Mouse (Mus musculus) splenic B cell, adult 2 months (primary cell): Measurements from ENCODE around the gene Rfc2.

Experiments
- DNase-seq: peaks from one replicate; pipeline ENCODE4 v3.0.0-alpha.2; 2011; ENCODE audit warnings: low read depth, low spot score
- H3K27me3 ChIP-seq: 2 replicates; pipeline ENCODE4 v1.6.1; 2012; ENCODE audit warnings: mild to moderate bottlenecking, low read length, moderate library complexity, mixed read lengths; ENCODE audit not compliant: control insufficient read depth, poor library complexity, insufficient read depth, severe bottlenecking
- H3K36me3 ChIP-seq: 2 replicates; pipeline ENCODE4 v1.6.1; 2012; ENCODE audit warnings: mild to moderate bottlenecking, low read length, moderate library complexity, mixed read lengths; ENCODE audit not compliant: control insufficient read depth, poor library complexity, insufficient read depth, severe bottlenecking

Rfc2 gene

DNA sequence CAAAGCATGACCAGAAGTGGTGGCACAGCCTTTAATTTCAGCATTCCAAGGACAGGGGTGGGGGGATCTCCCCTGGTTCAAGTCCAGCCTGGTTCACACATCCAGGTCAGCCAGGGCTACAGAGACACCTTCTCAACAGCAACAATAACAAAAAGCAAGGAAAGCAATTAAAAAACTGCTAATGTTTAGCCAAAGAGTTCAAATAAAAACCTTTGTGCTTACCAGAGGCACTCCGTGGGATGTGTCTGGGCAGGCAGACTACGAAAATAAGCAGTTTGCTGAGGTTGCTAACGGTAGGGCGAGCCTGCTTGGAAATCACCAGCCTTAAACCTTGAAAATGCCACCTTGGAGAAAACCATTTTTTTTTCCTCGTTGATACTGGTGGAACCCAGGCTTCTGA lies at the start of gene Rfc2:
TSS of gene Rfc2 (plus strand) at position 221 of the 400 bp plus-strand sequence.
- H3K27me3 ChIP-seq, result no peaks in the 10 kb centered on the region
- DNase-seq, result no peak
- H3K36me3 ChIP-seq, result no peaks in the 10 kb centered on the region

DNA sequence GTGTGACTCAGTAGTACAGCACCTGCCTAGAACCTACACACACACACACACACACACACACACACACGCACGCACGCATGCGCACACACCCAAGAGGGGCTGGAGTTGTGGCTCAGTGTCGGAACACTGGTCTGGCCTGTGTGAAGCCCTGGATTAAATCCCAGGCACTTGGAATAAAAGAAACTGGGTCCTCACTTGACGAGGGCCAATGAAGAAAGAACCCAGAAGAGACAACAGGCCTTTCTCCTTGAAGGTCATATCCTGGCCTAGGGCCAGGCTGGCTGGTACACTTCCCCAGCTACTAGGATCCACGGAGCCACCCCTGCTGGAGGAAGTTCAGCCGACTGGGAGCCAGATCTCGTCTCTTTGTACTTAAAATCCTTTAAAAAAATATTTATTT lies 49.6 kb upstream of the Rfc2 start:
- Histone ChIP-seq H3K27me3 (no peaks in the 10 kb centered on the region), H3K36me3 (no peaks in the 10 kb centered on the region)
- DNase-seq, result no peak

DNA sequence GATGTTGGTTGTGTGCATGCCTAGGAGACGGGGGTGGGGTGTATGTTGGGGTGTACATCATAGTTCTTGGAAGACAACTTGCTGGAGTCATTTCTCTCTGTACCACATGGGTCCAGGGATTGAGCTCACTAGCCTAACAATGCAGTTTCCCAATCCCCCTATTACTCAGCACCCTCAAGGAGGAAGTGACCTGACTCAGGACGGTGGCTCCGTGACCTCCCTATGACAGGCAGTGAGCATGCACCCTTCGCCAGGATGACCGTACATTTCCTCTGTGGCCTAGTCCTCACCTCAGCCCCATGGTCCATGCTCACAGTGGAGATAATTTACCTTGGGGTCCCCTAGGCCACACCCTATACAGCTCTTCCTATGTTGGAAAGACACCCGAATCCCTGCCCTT lies 48.7 kb upstream of the Rfc2 start:
- no peak for DNase-seq
- no peaks in the 10 kb centered on the region for H3K27me3 ChIP-seq
- H3K36me3 ChIP-seq, result no peaks in the 10 kb centered on the region

DNA sequence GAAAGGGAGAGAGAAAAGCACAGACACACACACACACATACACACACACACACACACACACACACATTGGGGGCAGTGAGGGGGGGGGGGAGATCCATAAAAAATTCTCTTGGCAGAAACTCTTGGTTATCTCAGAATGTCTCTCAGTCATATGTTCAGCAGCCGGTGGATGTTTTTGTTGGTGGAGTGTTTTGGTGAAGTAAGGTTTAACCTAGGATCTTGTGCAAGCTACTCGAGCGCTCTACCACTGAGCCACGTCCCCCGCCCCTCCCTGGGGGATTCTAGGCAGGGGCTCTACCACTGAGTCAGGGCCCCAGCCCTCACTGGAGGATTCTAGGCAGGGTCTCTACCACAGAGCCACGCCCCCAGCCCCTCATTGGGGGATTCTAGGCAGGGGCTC lies 45.1 kb upstream of the Rfc2 start:
- DNase-seq, result no peak
- H3K27me3 ChIP-seq, result no peaks in the 10 kb centered on the region

DNA sequence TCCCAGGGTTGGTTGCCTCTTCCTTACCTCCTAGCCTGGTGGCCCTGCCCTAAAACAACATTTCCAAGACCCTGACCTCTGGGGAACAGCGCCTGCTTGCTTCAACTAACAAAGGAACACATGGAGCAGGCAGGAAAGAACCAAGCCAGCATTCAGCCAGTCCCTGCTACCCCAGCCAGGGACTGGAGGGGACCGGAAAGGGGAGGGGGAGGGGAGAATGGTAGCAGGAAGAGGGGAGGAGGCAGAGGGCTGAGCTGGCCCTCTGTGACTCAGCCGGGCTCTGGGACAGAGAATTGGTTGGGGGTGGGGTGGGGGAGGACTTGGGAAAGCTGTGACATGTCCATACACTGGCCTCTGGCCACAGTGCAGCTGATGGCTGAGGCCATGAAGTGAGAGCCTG lies 41.3 kb upstream of the Rfc2 start:
- no peak for DNase-seq
- H3K27me3 ChIP-seq, result no peaks in the 10 kb centered on the region
- H3K36me3 ChIP-seq, result no peaks in the 10 kb centered on the region

More for the DNA sequence above, 45.1 kb upstream of the Rfc2 start:
- H3K36me3 ChIP-seq, result no peaks in the 10 kb centered on the region

DNA sequence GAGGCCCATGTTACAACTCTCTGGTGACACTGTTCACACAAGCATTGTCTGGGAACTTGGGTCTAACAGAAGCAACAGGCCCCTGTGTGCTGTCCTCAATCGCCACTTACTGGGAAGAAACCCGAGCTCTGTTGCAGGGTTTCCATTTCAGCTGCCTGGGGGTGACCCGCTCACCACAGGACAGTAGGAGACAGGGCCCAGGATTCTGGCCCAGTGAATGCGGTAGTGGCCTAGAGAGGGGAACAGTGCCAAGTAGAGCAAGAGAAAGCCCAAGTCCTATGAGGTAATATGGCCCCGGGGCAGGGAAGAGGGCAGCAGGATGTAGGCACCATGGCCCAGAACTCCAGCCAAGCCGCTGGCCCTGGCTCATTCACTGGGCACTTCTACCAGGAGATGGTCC lies 40.3 kb upstream of the Rfc2 start:
- no peaks in the 10 kb centered on the region for H3K36me3 ChIP-seq
- no peak for DNase-seq
- no peaks in the 10 kb centered on the region for H3K27me3 ChIP-seq

DNA sequence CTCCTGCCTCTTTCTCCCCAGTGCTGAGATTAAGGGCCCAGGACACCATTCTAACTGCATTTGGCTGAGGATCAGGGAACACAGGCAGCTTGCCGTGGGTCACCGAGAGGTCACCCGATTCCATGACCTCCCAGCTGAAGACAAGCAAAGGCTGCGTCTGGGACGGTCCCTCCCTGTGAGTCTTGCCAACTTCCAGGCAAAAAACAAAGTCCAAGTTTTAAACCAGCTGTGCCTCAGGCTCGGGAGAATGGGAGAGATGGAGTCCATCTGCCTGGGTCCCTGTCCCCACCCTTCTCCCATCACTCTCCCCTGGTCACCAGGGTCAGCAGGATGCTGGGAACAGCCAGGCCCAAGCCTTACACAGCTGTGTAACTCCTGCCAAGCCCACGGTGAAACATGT lies 39.5 kb upstream of the Rfc2 start:
- no peaks in the 10 kb centered on the region for H3K36me3 ChIP-seq
- no peaks in the 10 kb centered on the region for H3K27me3 ChIP-seq
- no peak for DNase-seq

DNA sequence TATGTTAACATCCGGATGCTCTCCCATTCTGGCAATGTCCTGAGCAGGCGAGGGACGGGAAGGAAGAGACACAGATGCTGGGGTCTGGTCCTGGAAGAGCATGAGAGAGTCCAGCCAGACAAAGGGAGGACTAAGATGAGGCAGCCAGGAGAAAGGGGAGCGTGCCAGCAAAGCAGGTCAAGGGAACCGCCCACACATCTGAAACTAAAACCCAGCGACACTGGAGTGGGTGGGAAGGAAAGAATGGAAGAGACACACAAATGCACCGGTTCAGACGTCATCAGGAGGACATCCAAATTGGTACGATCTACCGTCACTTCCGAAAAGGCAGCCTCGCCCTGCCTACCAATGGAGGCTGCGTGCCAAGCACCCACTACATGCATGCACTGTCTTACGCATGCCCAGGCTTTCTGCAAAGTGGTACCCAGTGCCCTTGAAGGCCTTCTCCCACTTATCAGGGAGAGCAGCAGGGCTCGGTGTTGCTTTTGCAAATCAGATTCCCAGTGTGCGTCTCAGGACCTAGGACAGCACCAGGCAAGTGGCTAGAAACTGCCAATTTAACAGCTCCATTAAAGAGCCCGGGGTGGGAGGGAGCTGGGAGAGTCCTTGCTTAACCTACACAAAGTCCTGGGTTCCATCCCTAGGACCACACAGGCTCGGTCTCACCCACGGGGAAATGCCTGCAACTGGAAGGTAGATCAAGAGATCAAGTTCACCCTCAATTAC lies 36.5 kb upstream of the Rfc2 start:
- DNase-seq, result no peak
- Histone ChIP-seq H3K27me3 (no peaks in the 10 kb centered on the region), H3K36me3 (no peaks in the 10 kb centered on the region)

DNA sequence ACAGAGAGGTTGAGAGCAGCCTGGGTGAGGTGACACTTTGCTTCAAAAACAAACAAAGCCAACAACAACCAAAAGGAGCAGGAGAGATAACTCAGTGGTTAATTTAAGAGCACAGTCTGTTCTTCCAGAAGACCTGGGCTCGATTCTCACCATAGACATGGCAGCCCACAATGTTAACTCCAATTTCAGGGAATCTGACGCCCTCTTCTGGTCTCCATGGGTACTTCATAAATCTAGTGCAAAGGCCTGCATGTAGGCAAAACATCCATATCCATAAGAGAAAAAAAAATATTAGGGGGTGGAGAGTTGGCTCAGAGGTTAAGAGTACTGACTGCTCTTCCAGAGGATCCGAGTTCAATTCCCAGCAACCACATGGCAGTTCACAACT lies 35.9 kb upstream of the Rfc2 start:
- no peaks in the 10 kb centered on the region for H3K27me3 ChIP-seq
- DNase-seq, result peak; percentile 49
- H3K36me3 ChIP-seq, result no peaks in the 10 kb centered on the region

DNA sequence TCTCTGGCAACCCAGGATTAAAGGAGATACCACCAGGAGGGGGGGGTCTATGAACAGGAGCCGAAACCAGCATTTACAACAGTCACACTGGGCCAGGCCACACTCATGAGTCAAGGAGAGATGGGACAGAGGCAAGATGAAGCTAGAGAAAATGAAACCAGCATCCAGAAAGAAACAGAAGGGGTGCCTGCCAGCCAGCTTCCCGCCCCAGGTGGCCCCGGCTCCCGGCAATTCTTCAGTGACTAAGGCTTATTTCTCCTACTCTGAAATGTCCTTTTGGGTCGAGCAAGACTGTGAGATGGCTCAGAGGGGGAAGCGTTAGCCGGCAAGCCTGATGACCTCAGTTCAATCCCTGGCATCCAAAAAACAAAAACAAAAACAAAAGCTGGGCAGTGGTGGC lies 34.4 kb upstream of the Rfc2 start:
- no peaks in the 10 kb centered on the region for H3K36me3 ChIP-seq
- H3K27me3 ChIP-seq, result no peaks in the 10 kb centered on the region
- DNase-seq, result no peak

DNA sequence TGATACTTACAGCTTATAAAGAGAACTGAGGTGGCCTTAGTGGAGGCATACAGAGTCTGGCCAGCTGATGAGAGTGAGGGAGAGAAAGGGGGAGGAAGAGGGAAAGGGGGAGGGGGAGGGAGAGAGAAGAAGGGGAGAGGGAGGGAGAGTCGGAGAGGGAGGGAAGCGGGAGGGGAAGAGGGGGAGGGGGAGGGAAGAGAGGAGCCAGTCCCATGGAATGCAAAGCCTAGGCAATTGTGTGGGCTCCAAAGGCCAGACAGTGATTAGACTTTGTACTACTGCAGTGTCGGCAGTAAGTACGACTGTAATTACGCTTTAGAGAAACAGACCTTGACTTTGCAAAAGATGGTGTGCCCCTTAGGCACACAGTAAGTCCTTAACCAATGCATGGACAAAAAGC lies 32.9 kb upstream of the Rfc2 start:
- H3K36me3 ChIP-seq, result no peaks in the 10 kb centered on the region
- DNase-seq, result no peak
- no peaks in the 10 kb centered on the region for H3K27me3 ChIP-seq

DNA sequence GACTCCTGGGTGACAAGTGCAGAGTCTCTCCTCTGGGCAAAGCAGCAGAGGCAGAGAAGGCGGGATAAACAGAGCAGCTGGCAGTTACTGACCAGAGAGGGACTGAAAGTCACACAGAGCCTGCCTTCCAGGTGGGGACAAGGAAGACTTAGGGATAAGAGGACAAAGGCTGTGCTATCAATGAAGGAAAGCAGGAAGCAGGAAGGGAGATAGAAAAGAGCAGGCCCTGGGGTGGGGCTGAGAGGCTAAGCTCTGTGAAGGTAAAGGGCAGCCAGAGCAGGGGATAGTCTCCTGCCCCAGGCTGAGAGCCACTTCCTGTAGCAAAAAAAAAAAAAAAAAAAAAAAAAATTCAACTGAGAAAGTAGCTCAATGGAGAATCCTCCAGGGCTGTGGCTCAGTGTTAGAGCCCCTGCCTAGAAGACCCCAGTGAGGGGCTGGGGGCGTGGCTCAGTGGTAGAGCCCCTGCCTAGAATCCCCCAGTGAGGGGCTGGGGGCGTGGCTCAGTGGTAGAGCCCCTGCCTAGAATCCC lies 31.5 kb upstream of the Rfc2 start:
- Histone ChIP-seq H3K27me3 (no peaks in the 10 kb centered on the region), H3K36me3 (no peaks in the 10 kb centered on the region)
- DNase-seq, result no peak

DNA sequence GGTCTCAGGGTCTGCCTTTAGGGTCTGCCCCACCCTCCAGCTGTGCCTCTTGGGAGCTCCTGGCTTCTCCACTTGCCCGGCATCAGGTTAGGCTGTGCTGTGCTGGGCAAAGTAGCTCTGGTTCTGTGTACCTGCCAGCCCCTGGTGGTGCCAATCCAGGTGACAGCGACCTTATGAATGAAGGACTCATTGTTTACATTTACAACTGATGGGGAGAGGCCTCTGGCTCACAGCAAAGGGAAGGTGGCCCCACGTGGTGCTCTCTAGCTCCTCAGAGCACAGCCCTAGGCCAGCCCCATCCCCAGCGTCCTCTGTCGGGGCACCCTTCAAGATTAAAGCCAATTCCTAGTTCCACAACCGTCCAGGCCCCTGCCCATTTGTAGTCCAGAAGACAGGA lies 30.3 kb upstream of the Rfc2 start:
- H3K27me3 ChIP-seq, result no peaks in the 10 kb centered on the region
- DNase-seq, result peak; percentile 32
- no peaks in the 10 kb centered on the region for H3K36me3 ChIP-seq

DNA sequence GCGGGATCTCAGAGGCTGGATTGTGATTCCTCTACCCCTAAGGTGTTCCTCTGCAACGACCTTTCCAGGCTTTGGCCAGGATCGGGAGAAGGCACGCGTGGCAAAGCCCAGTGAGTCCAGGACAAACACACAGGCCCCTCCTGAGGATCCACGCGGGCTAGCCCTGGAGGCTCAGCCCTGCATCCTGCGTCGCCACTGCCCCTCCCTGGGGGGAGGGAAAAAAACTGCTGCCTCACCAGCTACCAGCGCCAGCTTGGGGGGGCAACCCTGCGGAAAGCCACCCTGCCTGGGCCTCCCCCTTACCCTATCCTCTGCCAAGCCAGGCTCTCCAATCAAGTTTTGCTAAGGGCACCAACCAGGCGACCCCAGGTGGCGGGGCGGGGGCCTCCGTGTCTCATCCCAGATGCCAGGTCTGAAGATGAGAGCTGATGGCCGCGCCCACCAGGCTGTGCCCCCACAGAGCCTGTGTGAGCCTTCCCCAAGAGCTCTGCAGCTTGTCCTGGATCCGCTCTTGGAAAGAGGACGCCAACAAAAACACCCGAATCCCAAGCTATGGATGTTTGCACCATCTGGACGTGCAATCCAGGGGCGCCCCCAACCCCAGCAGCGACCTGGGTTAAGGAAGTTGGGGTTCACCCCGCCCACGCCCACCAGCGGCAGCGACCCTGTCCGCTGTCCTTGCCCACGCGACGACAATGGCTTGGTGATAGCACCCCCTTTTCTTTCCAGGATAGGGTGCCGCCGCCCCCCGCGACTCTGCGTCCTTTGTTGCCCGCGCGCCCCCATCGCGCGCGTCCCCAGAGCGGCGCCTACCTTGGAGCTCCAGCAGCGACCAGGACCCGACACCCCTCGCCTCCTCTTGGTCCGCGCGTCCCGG lies 29.7 kb upstream of the Rfc2 start:
- peak; percentile 35 for DNase-seq

More for the DNA sequence above, 29.7 kb upstream of the Rfc2 start:
- Histone ChIP-seq H3K36me3 (no peaks in the 10 kb centered on the region), H3K27me3 (no peaks in the 10 kb centered on the region)
